Mouse (Mus musculus) stomach, postnatal 0 days (tissue): Measurements from ENCODE around the gene Mgrn1.

Experiments used
- CTCF ChIP-seq: IDR thresholded peaks from 2 replicates; pipeline ENCODE4 v1.5.1; 2016; ENCODE audit warnings: antibody characterized with exemption, low read depth, mild to moderate bottlenecking, moderate library complexity
- EP300 ChIP-seq: optimal IDR thresholded peaks from 2 replicates; pipeline ENCODE3; 2016; ENCODE audit warnings: antibody characterized with exemption

DNA sequence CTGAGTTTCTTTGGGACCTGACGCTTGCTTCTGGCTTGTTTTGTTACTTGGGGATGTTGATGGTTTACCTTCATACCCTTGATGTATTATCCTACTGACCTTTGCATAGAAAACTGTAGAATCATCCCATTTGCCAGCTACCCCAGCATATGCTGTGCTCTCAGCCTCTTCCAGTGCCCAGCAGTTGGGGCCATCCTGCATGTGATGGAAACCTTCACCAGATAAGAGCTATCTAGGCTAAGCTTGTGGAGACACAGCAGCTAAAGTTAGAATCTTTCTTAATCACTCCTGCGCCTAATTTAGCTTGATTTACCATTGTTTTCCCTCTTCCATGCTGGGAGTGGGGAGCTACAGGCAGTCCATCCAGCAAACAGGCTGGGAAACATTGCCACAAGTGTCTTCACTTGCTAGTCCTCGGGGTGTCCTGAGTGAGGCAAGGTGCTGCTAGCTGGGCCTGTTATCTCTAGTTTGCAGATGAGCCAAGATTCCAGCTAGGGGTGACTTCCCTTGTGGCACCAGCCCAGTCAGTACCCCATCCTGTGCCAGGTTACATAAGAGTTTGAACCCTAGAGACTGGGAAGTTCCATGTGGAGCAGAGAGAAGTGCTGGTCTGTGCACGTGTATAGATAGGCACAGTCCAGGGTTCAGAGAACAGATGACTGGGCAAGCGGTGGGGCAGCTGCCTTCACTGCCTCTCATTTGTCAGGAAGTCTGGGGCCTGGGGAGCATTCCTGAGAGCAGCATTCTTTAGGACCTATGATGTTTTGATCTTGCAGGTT, 10.4 kb downstream of the Mgrn1 start:
- TF ChIP-seq EP300 (no peak), CTCF (no peak)
